Mouse (Mus musculus) heart, embryonic 13.5 days (tissue): ENCODE data around the gene Htr1f. TPM values are rescaled to one million over a fixed set of nuclear protein-coding genes. Genes with fewer than 3 reads are reported as not detected.

Experiments
- ATAC-seq: fragments of 200-750 bp; cut with Nextera tagmentation; 2 replicates; pipeline ENCODE4 v1.8.0; 2017; ENCODE audit warnings: moderate TSS enrichment; ENCODE audit not compliant: insufficient number of reproducible peaks, low FRiP score, low TSS enrichment; ENCODE audit errors: extremely low read depth
- H3K27ac ChIP-seq: fragments of 300-500 bp; sonication (generic); replicated peaks from 2 replicates; pipeline ENCODE4 v1.5.1; 2015; ENCODE audit warnings: moderate library complexity, mild to moderate bottlenecking, inconsistent platforms
- H3K27me3 ChIP-seq: fragments of 300-500 bp; sonication (generic); replicated peaks from 2 replicates; pipeline ENCODE4 v1.6.1; 2015; ENCODE audit warnings: mild to moderate bottlenecking, inconsistent platforms
- H3K36me3 ChIP-seq: fragments of 300-500 bp; sonication (generic); 2 replicates; pipeline ENCODE4 v1.6.1; 2015; ENCODE audit warnings: mild to moderate bottlenecking, inconsistent platforms
- H3K4me1 ChIP-seq: fragments of 300-500 bp; sonication (generic); 2 replicates; pipeline ENCODE4 v1.6.1; 2015; ENCODE audit warnings: inconsistent platforms
- H3K4me2 ChIP-seq: fragments of 300-500 bp; sonication (generic); 2 replicates; pipeline ENCODE4 v1.6.1; 2015; ENCODE audit warnings: inconsistent platforms, mild to moderate bottlenecking, moderate library complexity
- H3K4me3 ChIP-seq: fragments of 300-500 bp; sonication (generic); 2 replicates; pipeline ENCODE4 v1.5.1; 2015; ENCODE audit warnings: moderate library complexity, mild to moderate bottlenecking, inconsistent platforms
- H3K9ac ChIP-seq: fragments of 300-500 bp; sonication (generic); 2 replicates; pipeline ENCODE4 v1.6.1; 2015; ENCODE audit warnings: inconsistent platforms, mild to moderate bottlenecking, moderate library complexity
- H3K9me3 ChIP-seq: fragments of 300-500 bp; sonication (generic); 2 replicates; pipeline ENCODE4 v1.6.1; 2016; ENCODE audit warnings: inconsistent platforms
- WGBS: fragments of 180-500 bp; shearing (Covaris S2); methylation state at CpG from one replicate; pipeline ENCODE4 v1.1.7; 2015; ENCODE audit warnings: mixed read lengths; 5-methylcytosine and 5-hydroxymethylcytosine counted together
- polyA plus RNA-seq: library from polyadenylated mRNA; unstranded; fragments of >200 nt; fragmentation: Nextera tagmentation; extraction: Ambion mirVana; gene quantifications from 2 replicates; pipeline ENCODE4 v1.2.1, GENCODE M21; 2015

Gene Htr1f
- polyA plus RNA-seq, 1 experiment from 2014 or later = 0.05 TPM

GRCm38 (mm10) chr16:64961690-64962089, 144.0 kb downstream of the Htr1f start:
- Histone ChIP-seq H3K4me2 (no peak overlapping the region), H3K27ac (no peak overlapping the region), H3K4me1 (no peaks in the 10 kb centered on the region), H3K9ac (no peak overlapping the region), H3K9me3 (no peaks in the 10 kb centered on the region), H3K36me3 (no peaks in the 10 kb centered on the region), H3K4me3 (no peak overlapping the region), H3K27me3 (no peaks in the 10 kb centered on the region)
- WGBS = 89% methylated on average over 4 of the region's 4 CpGs
- ATAC-seq = no peak

- no peak overlapping the region for H3K4me3 ChIP-seq
- no peaks in the 10 kb centered on the region for H3K36me3 ChIP-seq
- ATAC-seq = no peak
- no peak overlapping the region for H3K4me2 ChIP-seq
- no peaks in the 10 kb centered on the region for H3K4me1 ChIP-seq
- H3K9ac ChIP-seq = no peak overlapping the region
- H3K27me3 ChIP-seq = no peaks in the 10 kb centered on the region
- no peak overlapping the region for H3K27ac ChIP-seq
- H3K9me3 ChIP-seq = no peaks in the 10 kb centered on the region
- 71% methylated on average over 5 of the region's 5 CpGs for WGBS
Measured at GRCm38 (mm10) chr16:64941646-64942195, 163.9 kb downstream of the Htr1f start.

DNA sequence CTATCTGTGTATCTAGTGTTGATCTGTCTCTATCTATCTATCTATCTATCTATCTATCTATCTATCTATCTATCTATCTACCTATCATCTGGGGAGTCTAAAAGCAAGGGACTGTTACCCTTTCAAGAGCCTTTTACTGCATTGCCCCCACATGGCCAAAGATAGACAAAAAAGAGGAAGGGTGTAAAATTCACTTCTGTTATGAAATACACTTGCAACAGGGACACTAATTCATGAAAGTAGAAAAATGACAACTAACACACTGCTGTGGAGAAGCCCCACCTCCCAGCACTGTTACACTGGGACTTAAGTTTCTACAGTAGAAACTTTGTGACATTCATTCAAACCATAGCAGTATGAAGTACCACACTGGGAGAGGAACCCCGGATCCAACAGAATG, 170.9 kb downstream of the Htr1f start:
- no peaks in the 10 kb centered on the region for H3K36me3 ChIP-seq
- H3K9me3 ChIP-seq = no peaks in the 10 kb centered on the region
- WGBS = 90% methylated on average over 1 of the region's 1 CpGs
- H3K9ac ChIP-seq = no peak overlapping the region
- no peak overlapping the region for H3K27ac ChIP-seq
- H3K4me2 ChIP-seq = no peak overlapping the region
- no peak overlapping the region for H3K4me3 ChIP-seq
- no peaks in the 10 kb centered on the region for H3K4me1 ChIP-seq
- H3K27me3 ChIP-seq = no peaks in the 10 kb centered on the region
- no peak for ATAC-seq

DNA sequence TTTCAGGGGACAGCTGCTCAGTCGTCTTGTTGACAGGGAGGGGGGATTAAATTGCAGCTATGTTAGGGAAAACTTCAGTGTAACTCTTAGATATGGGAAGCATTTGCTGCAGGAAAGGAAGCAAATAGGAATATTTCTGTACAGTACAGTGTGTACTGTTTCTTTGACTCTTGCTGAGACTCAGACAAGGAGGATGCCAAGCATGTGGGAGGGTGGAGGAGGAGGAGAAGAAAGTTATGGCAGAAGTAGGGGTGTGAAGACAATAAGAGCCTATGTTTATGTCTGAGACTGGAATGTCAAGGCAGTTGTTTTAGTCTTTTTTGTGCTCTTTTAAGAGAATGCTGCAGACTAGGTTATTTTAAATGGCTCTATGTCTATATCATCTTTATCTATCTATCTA, 171.6 kb downstream of the Htr1f start:
- no peak overlapping the region for H3K27ac ChIP-seq
- H3K4me2 ChIP-seq = no peak overlapping the region
- H3K9me3 ChIP-seq = no peaks in the 10 kb centered on the region
- H3K4me1 ChIP-seq = no peaks in the 10 kb centered on the region
- H3K27me3 ChIP-seq = no peaks in the 10 kb centered on the region
- no peak for ATAC-seq
- no peak overlapping the region for H3K4me3 ChIP-seq
- H3K36me3 ChIP-seq = no peaks in the 10 kb centered on the region
- no peak overlapping the region for H3K9ac ChIP-seq
- 48% methylated on average over 1 of the region's 1 CpGs for WGBS

GRCm38 (mm10) chr16:64923500-64923899, 182.2 kb downstream of the Htr1f start:
- H3K9me3 ChIP-seq = no peaks in the 10 kb centered on the region
- WGBS = 32% methylated on average over 9 of the region's 9 CpGs
- H3K27me3 ChIP-seq = no peaks in the 10 kb centered on the region
- no peak for ATAC-seq
- no peaks in the 10 kb centered on the region for H3K36me3 ChIP-seq
- H3K4me1 ChIP-seq = peaks cover 7% of the 10 kb centered on the region; the same call in 1 of the 2 replicates
- H3K9ac ChIP-seq = no peak overlapping the region
- H3K4me2 ChIP-seq = peak overlapping the region; percentile 2; the same call in 1 of the 2 replicates
- H3K27ac ChIP-seq = no peak overlapping the region
- H3K4me3 ChIP-seq = no peak overlapping the region

GRCm38 (mm10) chr16:64908747-64909146, 196.9 kb downstream of the Htr1f start:
- no peaks in the 10 kb centered on the region for H3K36me3 ChIP-seq
- H3K4me2 ChIP-seq = no peak overlapping the region
- H3K4me1 ChIP-seq = no peaks in the 10 kb centered on the region
- no peak overlapping the region for H3K9ac ChIP-seq
- no peaks in the 10 kb centered on the region for H3K9me3 ChIP-seq
- no peak overlapping the region for H3K27ac ChIP-seq
- ATAC-seq = no peak
- H3K4me3 ChIP-seq = no peak overlapping the region
- WGBS = 68% methylated on average over 10 of the region's 10 CpGs
- H3K27me3 ChIP-seq = no peaks in the 10 kb centered on the region

DNA sequence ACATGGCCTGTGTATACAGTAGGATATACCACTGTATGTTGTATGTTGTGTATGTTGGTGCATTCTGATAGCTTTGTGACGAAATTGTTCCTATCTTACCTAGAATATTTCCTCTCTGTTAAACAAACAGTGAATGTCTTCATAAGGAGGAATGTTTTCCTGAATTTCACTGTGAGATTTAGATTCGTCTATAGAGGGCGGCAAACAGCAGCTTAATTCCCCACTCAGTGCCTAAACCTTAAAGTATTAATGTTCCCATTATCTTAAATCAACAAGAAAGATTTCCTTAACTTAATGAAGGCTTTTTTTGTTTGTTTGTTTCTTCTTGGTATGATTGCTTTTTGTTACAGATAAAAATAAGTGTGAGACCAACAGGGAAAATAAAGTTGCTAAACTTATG, 198.5 kb downstream of the Htr1f start:
- Histone ChIP-seq H3K4me3 (no peak overlapping the region), H3K9me3 (no peaks in the 10 kb centered on the region), H3K36me3 (no peaks in the 10 kb centered on the region), H3K4me2 (no peak overlapping the region), H3K9ac (no peak overlapping the region), H3K27me3 (no peaks in the 10 kb centered on the region), H3K4me1 (no peaks in the 10 kb centered on the region), H3K27ac (no peak overlapping the region)
- no peak for ATAC-seq
- WGBS = 16% methylated on average over 3 of the region's 3 CpGs

GRCm38 (mm10) chr16:64903328-64903727, 202.3 kb downstream of the Htr1f start:
- Histone ChIP-seq H3K9ac (no peak overlapping the region), H3K36me3 (no peaks in the 10 kb centered on the region), H3K27me3 (no peaks in the 10 kb centered on the region), H3K27ac (no peak overlapping the region), H3K9me3 (no peaks in the 10 kb centered on the region), H3K4me3 (no peak overlapping the region), H3K4me1 (no peaks in the 10 kb centered on the region), H3K4me2 (no peak overlapping the region)
- WGBS = 56% methylated on average over 2 of the region's 2 CpGs
- no peak for ATAC-seq

DNA sequence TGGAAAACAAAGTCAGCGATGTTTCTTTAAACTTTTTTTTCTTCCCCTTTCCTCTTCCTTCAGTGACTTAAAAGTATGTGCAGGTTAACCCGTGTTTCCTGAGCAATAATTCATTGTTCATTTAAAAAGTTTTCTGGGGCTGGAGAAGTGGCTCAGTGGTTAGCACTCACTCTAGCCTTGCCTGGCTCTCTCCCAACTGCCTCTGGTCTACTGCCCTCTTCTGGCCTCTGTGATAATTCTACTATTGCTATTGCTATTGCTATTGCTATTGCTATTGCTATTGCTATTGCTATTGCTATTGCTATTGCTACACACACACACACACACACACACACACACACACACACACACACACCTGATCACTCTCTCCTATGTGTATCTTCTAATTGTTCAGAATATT, 206.6 kb downstream of the Htr1f start:
- ATAC-seq = no peak
- no peaks in the 10 kb centered on the region for H3K36me3 ChIP-seq
- no peak overlapping the region for H3K27ac ChIP-seq
- no peak overlapping the region for H3K9ac ChIP-seq
- H3K4me1 ChIP-seq = no peaks in the 10 kb centered on the region
- H3K27me3 ChIP-seq = no peaks in the 10 kb centered on the region
- H3K9me3 ChIP-seq = no peaks in the 10 kb centered on the region
- 69% methylated on average over 2 of the region's 2 CpGs for WGBS
- H3K4me2 ChIP-seq = no peak overlapping the region
- no peak overlapping the region for H3K4me3 ChIP-seq

- H3K4me3 ChIP-seq = no peak overlapping the region
- peaks cover 8% of the 10 kb centered on the region for H3K4me1 ChIP-seq
- no peak overlapping the region for H3K4me2 ChIP-seq
- no peaks in the 10 kb centered on the region for H3K27me3 ChIP-seq
- no peaks in the 10 kb centered on the region for H3K36me3 ChIP-seq
- WGBS = 84% methylated on average over 3 of the region's 3 CpGs
- no peak for ATAC-seq
- H3K27ac ChIP-seq = no peak overlapping the region
- H3K9me3 ChIP-seq = peaks cover 11% of the 10 kb centered on the region; the same call in 1 of the 2 replicates
- H3K9ac ChIP-seq = no peak overlapping the region
Measured at GRCm38 (mm10) chr16:64889496-64889895, 216.2 kb downstream of the Htr1f start.

DNA sequence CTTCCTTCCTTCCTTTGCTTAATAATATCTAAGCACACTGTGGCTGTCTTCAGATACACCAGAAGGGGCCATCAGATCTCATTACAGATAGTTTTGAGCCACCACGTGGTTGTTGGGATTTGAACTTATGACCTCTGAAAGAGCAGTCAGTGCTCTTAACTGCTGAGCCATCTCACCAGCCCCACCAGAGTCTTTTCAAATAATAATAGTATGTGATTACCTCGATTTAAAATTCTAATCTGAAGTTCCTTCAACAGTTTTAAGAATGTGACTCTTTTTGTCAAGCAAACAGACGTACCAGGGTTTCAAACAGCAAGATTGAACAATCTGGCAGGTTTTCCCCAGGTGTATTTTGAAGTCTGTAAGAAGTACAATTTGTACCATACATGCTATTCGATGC, 220.1 kb downstream of the Htr1f start:
- Histone ChIP-seq H3K4me1 (peaks cover 16% of the 10 kb centered on the region), H3K9me3 (peaks cover 11% of the 10 kb centered on the region; the same call in 1 of the 2 replicates), H3K27ac (no peak overlapping the region), H3K4me3 (no peak overlapping the region), H3K4me2 (no peak overlapping the region), H3K27me3 (no peaks in the 10 kb centered on the region), H3K36me3 (no peaks in the 10 kb centered on the region), H3K9ac (no peak overlapping the region)
- WGBS = 41% methylated on average over 4 of the region's 4 CpGs
- no peak for ATAC-seq

DNA sequence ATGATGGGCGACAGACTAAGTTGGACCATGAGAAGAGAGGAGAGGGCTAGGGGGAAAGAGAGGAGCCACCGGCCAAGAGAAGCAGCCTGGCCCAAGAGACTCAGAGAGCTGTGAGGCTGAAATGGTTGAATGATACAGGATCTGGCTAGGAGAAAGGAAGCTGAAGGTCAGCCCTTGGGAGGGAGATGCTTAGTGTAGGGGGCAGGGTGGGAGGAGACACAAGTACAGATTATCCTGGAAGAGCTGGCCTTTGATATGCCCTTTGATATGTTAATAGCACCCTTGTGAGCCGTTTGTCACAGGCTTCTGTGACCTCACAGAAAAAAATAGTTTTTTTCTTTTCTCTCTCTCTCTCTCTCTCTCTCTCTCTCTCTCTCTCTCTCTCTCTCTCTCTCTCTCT, 220.5 kb downstream of the Htr1f start:
- Histone ChIP-seq H3K36me3 (no peaks in the 10 kb centered on the region), H3K4me1 (peaks cover 16% of the 10 kb centered on the region), H3K4me2 (no peak overlapping the region), H3K27me3 (no peaks in the 10 kb centered on the region), H3K9me3 (peaks cover 11% of the 10 kb centered on the region; the same call in 1 of the 2 replicates), H3K4me3 (no peak overlapping the region), H3K9ac (no peak overlapping the region), H3K27ac (no peak overlapping the region)
- ATAC-seq = no peak
- WGBS = 32% methylated on average over 3 of the region's 3 CpGs
